Mouse (Mus musculus): ENCODE measurements at regions not wholly inside any gene's neighbourhood (a gene's known extent, or its start where the extent isn't known, plus 50 kb on each side); places are given as distances from the start of the nearest gene placed in this dataset.

- DNase-seq (ENCODE audit: low spot score) = no peak
These were observed 172.4 kb upstream of the Mki67 start for GRCm38 (mm10) chr7:135888598-135888997.

GRCm38 (mm10) chr7:135889016-135889726 is 173.0 kb upstream of the Mki67 start:
- DNase-seq (ENCODE audit: low spot score) = no peak

DNA sequence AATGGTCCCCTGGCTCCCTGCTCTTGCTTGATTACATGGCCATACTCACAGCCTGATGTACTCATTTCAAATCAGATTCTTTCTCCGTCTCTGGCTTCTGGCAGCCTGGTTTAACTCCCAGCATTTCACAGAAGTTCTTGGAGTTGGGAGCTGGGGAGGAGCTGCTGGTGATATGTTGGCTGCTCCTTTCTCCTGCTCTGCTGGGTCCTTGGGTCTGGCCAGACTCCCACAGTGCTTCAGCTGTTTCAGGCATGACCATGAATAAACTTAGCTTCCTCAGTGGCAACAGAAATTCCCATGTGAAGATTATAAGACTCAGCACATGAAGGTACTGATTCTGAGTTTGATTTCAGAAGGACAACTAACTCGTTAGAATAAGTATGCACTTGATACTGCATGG is 182.7 kb upstream of the Mki67 start:
- no peak for DNase-seq (ENCODE audit: low spot score)

GRCm38 (mm10) chr7:135899765-135900164 is 183.6 kb upstream of the Mki67 start:
- no peak for DNase-seq (ENCODE audit: low spot score)

GRCm38 (mm10) chr7:135900861-135901321 is 184.7 kb upstream of the Mki67 start:
- no peak for DNase-seq (ENCODE audit: low spot score)

DNA sequence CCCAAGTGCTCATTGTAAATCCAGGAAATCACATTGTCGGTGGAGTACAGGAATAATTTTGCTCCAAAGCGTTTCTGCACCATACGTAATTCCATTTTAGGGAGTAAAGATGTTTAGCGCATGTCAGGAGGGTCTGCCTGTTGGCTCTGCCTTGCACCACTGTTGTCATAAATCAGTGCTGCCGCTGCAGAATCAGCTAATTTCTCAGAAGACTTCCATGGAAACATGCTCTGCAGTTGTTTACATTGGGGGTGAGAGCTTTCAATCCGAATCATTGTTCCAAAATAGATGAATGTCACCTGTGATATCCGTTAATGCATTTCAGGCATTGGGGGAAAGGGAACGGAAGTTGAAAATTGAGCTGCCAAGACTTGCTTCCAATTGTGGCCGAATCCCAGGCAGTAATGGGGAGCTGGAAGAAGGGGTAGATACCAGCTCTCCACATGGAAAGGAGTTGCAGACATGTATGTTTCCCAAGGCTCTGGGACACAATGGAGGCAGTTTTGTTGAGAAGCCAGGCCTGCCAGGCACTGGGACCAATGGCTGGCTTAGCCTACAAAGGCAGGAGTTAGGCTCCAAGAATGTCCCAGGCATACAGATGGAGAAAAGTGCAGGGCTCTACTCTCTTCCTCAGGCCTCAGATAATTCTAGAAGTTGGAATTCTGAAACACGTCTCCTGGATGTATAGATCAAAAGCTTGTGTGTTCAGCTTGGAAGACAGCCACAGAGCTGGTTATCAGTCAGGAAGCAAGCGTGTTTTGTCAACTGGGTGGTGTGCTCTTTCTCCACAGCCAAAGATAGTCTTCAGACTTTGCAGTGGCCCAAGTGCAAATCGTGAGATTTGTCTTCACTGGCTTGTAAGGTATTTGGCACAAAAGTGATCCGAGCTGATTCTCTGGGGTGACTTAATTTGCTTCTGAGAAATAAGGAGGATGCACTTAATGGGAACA is 186.2 kb upstream of the Mki67 start:
- no peak for DNase-seq (ENCODE audit: low spot score)

GRCm38 (mm10) chr7:135911376-135911775 is 195.2 kb upstream of the Mki67 start:
- DNase-seq (ENCODE audit: low spot score) = no peak

GRCm38 (mm10) chr7:135913923-135914634 is 197.9 kb upstream of the Mki67 start:
- no peak for DNase-seq (ENCODE audit: low spot score)

DNA sequence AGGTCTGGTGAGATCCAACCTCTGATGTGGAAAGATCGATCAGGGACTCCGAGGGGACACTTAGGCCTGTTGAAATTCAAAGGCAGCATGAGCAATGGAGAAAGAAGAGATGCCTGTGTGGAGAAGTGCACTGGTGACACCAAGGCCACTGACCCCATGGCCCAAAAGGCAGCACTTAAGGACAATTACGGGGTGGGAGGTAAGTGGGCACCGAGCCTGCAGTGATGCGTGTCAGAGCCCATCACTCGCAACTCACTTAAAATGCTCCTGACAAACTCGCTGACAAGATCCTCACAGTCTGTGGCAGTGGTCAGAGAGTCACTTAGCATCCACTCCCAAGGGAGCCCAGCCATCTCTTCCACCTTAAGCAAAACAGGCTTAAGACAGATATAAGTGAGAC is 207.7 kb upstream of the Mki67 start:
- no peak for DNase-seq (ENCODE audit: low spot score)

DNA sequence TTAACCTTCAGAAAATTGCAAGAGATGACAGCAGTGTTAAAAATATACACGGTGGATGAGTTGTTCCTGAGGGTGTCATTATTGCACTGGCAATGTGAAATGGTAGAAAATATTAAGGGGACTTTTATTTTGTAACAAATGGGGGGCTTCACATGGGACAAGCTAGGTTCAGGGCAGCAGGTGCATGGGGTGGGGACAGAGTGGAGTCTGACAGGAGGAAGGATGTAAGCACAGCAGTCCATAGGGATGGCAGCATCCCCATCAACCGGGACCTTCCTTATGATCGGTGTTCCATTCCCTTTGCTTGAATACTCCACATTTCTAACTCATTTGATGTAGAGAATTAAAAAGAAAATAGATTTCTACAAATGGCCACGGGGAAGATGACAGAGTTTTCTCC is 208.5 kb upstream of the Mki67 start:
- DNase-seq (ENCODE audit: low spot score) = no peak

- no peak for DNase-seq (ENCODE audit: low spot score)
These were observed 213.9 kb upstream of the Mki67 start for GRCm38 (mm10) chr7:135930091-135930490.

DNA sequence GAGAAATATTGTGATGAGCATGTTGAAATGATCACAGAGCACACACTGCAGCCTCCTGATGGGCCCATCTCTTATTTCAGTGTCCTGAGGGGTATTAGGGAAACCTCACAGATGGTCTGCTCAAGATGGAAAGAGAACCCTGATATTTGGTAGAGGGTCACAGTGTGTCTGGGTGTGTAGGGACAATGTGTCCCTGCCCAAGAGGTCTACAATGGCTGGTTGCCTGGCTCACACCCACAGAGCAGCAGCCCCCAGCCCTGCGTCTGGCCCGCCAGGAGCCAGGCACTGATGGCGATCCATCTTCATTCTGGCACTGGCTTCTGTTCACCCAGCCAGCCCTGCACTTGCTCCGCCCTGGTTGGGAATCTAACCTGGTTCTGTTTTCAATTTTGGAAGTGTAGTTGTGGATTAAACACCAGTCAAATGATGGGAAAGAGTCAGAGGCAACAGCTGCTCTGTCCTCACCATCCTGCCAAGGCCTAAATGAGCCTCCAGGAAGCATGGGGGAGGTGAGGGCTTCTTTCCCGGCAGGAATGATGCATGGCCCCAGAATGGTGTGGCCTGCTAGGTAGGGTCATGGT is 216.5 kb upstream of the Mki67 start:
- no peak for DNase-seq (ENCODE audit: low spot score)

GRCm38 (mm10) chr7:135935180-135935579 is 219.0 kb upstream of the Mki67 start:
- no peak for DNase-seq (ENCODE audit: low spot score)

DNA sequence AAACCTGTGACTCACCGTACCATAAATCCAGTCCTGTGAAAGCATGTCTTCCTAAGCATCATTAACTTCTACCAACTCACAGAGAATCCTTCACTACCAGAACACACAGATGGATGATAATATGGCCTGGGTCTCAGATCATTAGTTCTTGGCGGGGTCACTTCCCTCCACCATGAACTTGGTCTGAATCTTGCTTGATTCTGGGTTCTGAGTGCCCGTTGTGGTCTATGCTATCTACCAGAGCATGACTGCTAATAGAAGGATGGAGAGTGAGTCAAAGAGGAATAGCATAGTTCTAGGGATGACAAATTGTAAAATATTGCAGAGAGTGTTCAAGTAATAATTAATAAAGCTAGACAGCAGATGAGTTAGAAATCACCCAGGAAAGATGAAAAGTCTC is 221.3 kb upstream of the Mki67 start:
- DNase-seq (ENCODE audit: low spot score) = no peak

- DNase-seq (ENCODE audit: low spot score) = no peak
These were observed 223.2 kb upstream of the Mki67 start for GRCm38 (mm10) chr7:135939341-135939740.

DNA sequence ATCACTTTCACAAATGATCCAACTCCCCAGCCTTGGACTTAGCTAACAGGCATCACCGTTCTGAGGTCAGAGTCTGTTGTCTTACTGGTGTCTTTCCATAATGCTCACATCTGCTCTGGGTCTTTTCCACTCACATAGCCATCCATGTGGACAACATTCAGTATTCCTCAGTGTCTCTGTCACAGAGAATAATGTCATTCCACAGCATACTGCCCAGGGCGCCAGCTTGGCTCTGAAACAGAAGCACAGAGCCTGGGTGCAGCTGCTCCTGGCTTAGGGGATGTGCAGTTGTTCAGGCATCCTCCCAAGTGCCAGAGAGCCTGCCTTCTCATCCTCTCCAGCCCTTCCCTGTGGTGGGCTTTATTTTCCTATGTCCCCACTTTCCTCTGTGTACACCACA is 226.7 kb upstream of the Mki67 start:
- DNase-seq (ENCODE audit: low spot score) = no peak

- DNase-seq (ENCODE audit: low spot score) = no peak
These were observed 230.0 kb upstream of the Mki67 start for GRCm38 (mm10) chr7:135946071-135946646.

GRCm38 (mm10) chr7:135961026-135961425 is 244.9 kb upstream of the Mki67 start:
- no peak for DNase-seq (ENCODE audit: low spot score)

- DNase-seq (ENCODE audit: low spot score) = no peak
These were observed 249.4 kb upstream of the Mki67 start for GRCm38 (mm10) chr7:135965528-135965927.

GRCm38 (mm10) chr7:135966231-135966630 is 250.1 kb upstream of the Mki67 start:
- DNase-seq (ENCODE audit: low spot score) = no peak

- no peak for DNase-seq (ENCODE audit: low spot score)
These were observed 252.5 kb upstream of the Mki67 start for GRCm38 (mm10) chr7:135968638-135969037.

- no peak for DNase-seq (ENCODE audit: low spot score)
These were observed 269.9 kb upstream of the Mki67 start for GRCm38 (mm10) chr7:135986021-135986420.
